Mouse (Mus musculus) megakaryocyte, embryonic 14.5 days (primary cell): ENCODE data around the gene Prr29. TPM values are rescaled to one million over a fixed set of nuclear protein-coding genes. Genes with fewer than 3 reads are reported as not detected.

ENCODE experiments used
- H3K27me3 ChIP-seq: replicated peaks from 2 replicates; pipeline ENCODE3; 2012; ENCODE audit warnings: inconsistent platforms
- H3K36me3 ChIP-seq: replicated peaks from 2 replicates; pipeline ENCODE3; 2012; ENCODE audit warnings: low read length, inconsistent platforms, mixed read lengths
- H3K4me1 ChIP-seq: 2 replicates; pipeline ENCODE4 v1.6.1; 2012; ENCODE audit warnings: inconsistent platforms
- H3K4me3 ChIP-seq: replicated peaks from 2 replicates; pipeline ENCODE3; 2012; ENCODE audit warnings: moderate library complexity, mild to moderate bottlenecking, inconsistent platforms
- H3K9me3 ChIP-seq: 2 replicates; pipeline ENCODE4 v1.6.1; 2012; ENCODE audit warnings: inconsistent platforms
- FLI1 ChIP-seq: IDR thresholded peaks from 2 replicates; pipeline ENCODE4 v1.6.1; 2012; ENCODE audit warnings: low read length, inconsistent platforms, mixed read lengths
- GATA1 ChIP-seq: IDR thresholded peaks from 3 replicates; pipeline ENCODE4 v1.6.1; 2012; ENCODE audit warnings: mixed read lengths, low read length, inconsistent platforms, borderline replicate concordance
- polyA plus RNA-seq: library from polyadenylated mRNA; stranded (reverse); fragments of >175 nt; gene quantifications from 2 replicates; pipeline ENCODE4 v1.2.3, GENCODE M21; 2012; ENCODE audit warnings: low replicate concordance; ENCODE audit not compliant: insufficient read depth

Prr29 gene
- polyA plus RNA-seq, 1 experiment = not detected

- Histone ChIP-seq H3K4me1 (peaks cover 31% of the 10 kb centered on the region), H3K36me3 (no peaks in the 10 kb centered on the region), H3K27me3 (peaks cover 85% of the 10 kb centered on the region), H3K4me3 (no peak overlapping the region), H3K9me3 (no peaks in the 10 kb centered on the region)
- TF ChIP-seq FLI1 (no peak), GATA1 (no peak)
These were observed 13.3 kb upstream of the Prr29 start for GRCm38 (mm10) chr11:106351941-106352340.

- TF ChIP-seq FLI1 (no peak), GATA1 (no peak)
- Histone ChIP-seq H3K4me3 (no peak within 1 kb of the TSS), H3K36me3 (no peaks in the 10 kb centered on the region), H3K9me3 (no peaks in the 10 kb centered on the region), H3K4me1 (peaks cover 31% of the 10 kb centered on the region), H3K27me3 (peaks cover 84% of the 10 kb centered on the region)
These were observed 12.1 kb upstream of the Prr29 start, which contains the start of gene Scn4a for GRCm38 (mm10) chr11:106353188-106353587. Gene Scn4a, minus strand, starts transcription at chr11:106353288.

- Histone ChIP-seq H3K36me3 (no peaks in the 10 kb centered on the region), H3K9me3 (no peaks in the 10 kb centered on the region), H3K4me3 (no peak overlapping the region), H3K27me3 (peaks cover 84% of the 10 kb centered on the region), H3K4me1 (peaks cover 37% of the 10 kb centered on the region)
- TF ChIP-seq GATA1 = no peak
- TF ChIP-seq FLI1 = no peak
These were observed 11.1 kb upstream of the Prr29 start for GRCm38 (mm10) chr11:106354181-106354580.

- no peaks in the 10 kb centered on the region for H3K9me3 ChIP-seq
- H3K4me1 ChIP-seq = peaks cover 39% of the 10 kb centered on the region
- H3K36me3 ChIP-seq = no peaks in the 10 kb centered on the region
- no peak for TF ChIP-seq FLI1
- no peak for TF ChIP-seq GATA1
- H3K4me3 ChIP-seq = peak overlapping the region; percentile 38
- H3K27me3 ChIP-seq = peaks cover 78% of the 10 kb centered on the region
These were observed 9.7 kb upstream of the Prr29 start for GRCm38 (mm10) chr11:106355382-106356128.

GRCm38 (mm10) chr11:106359350-106359749 is 5.9 kb upstream of the Prr29 start:
- Histone ChIP-seq H3K36me3 (no peaks in the 10 kb centered on the region), H3K9me3 (no peaks in the 10 kb centered on the region), H3K4me3 (no peak overlapping the region), H3K4me1 (peaks cover 23% of the 10 kb centered on the region), H3K27me3 (peaks cover 79% of the 10 kb centered on the region)
- TF ChIP-seq FLI1 (no peak), GATA1 (no peak)

- Histone ChIP-seq H3K4me3 (no peak overlapping the region), H3K4me1 (peaks cover 25% of the 10 kb centered on the region), H3K27me3 (peaks cover 66% of the 10 kb centered on the region), H3K9me3 (peaks cover 13% of the 10 kb centered on the region), H3K36me3 (no peaks in the 10 kb centered on the region)
- no peak for TF ChIP-seq GATA1
- TF ChIP-seq FLI1 = no peak
These were observed 560 bp upstream of the Prr29 start for GRCm38 (mm10) chr11:106364712-106365111.

- no peaks in the 10 kb centered on the region for H3K36me3 ChIP-seq
- TF ChIP-seq GATA1 (no peak), FLI1 (no peak)
- peaks cover 58% of the 10 kb centered on the region for H3K27me3 ChIP-seq
- H3K4me3 ChIP-seq = peak overlapping the region; percentile 60
- peaks cover 13% of the 10 kb centered on the region for H3K9me3 ChIP-seq
- peaks cover 25% of the 10 kb centered on the region for H3K4me1 ChIP-seq
These were observed 1.0 kb downstream of the Prr29 start for GRCm38 (mm10) chr11:106366316-106366715.

- Histone ChIP-seq H3K9me3 (no peaks in the 10 kb centered on the region), H3K4me1 (peaks cover 16% of the 10 kb centered on the region), H3K36me3 (peaks cover 31% of the 10 kb centered on the region), H3K27me3 (peaks cover 16% of the 10 kb centered on the region), H3K4me3 (no peak overlapping the region)
- TF ChIP-seq GATA1 = no peak
- TF ChIP-seq FLI1 = no peak
These were observed 8.7 kb downstream of the Prr29 start for GRCm38 (mm10) chr11:106373998-106374397.

GRCm38 (mm10) chr11:106374559-106374958 is 9.3 kb downstream of the Prr29 start:
- H3K9me3 ChIP-seq = no peaks in the 10 kb centered on the region
- peaks cover 16% of the 10 kb centered on the region for H3K27me3 ChIP-seq
- H3K4me1 ChIP-seq = peaks cover 16% of the 10 kb centered on the region
- H3K36me3 ChIP-seq = peaks cover 31% of the 10 kb centered on the region
- TF ChIP-seq FLI1 (no peak), GATA1 (no peak)
- no peak overlapping the region for H3K4me3 ChIP-seq

- Histone ChIP-seq H3K9me3 (no peaks in the 10 kb centered on the region), H3K4me3 (no peak overlapping the region), H3K27me3 (peaks cover 16% of the 10 kb centered on the region), H3K4me1 (peaks cover 19% of the 10 kb centered on the region), H3K36me3 (peaks cover 35% of the 10 kb centered on the region)
- TF ChIP-seq GATA1 = no peak
- no peak for TF ChIP-seq FLI1
These were observed 9.7 kb downstream of the Prr29 start for GRCm38 (mm10) chr11:106374979-106375378.

- peaks cover 5% of the 10 kb centered on the region for H3K27me3 ChIP-seq
- peaks cover 67% of the 10 kb centered on the region for H3K4me1 ChIP-seq
- H3K36me3 ChIP-seq = peaks cover 44% of the 10 kb centered on the region
- no peak for TF ChIP-seq FLI1
- no peak for TF ChIP-seq GATA1
- H3K4me3 ChIP-seq = peak overlapping the region; percentile 90
- no peaks in the 10 kb centered on the region for H3K9me3 ChIP-seq
These were observed 15.7 kb downstream of the Prr29 start for GRCm38 (mm10) chr11:106381011-106381410.
